22 mouse cellular contexts compared by ENCODE assay signal in genomic region chr2:148449659-148450058, GRCm38 (mm10). TPM values are rescaled to one million over a fixed set of nuclear protein-coding genes. Genes with fewer than 3 reads are reported as not detected.
"Had no signal": no experiment of that assay in that cellular context is flagged by ENCODE, and none has a peak within 500 bp of the region (broad histone marks: within the 10 kb centered on the region; RNA-seq: fewer than 3 reads in every experiment).

No protein-coding gene starts in this region.

- H3K4me3 ChIP-seq: heart, adult 2 months; heart, embryonic 13.5 days; heart, embryonic 15.5 days; hindbrain, embryonic 10.5 days; hindbrain, embryonic 12.5 days; intestine, embryonic 15.5 days; layer of hippocampus, adult 2 months; left cerebral cortex, adult 2 months; limb, embryonic 10.5 days; limb, embryonic 12.5 days; liver, embryonic 13.5 days; liver, embryonic 15.5 days had no signal

- H3K27me3 ChIP-seq: heart, embryonic 13.5 days; heart, embryonic 15.5 days; hindbrain, embryonic 12.5 days; intestine, embryonic 15.5 days; limb, embryonic 12.5 days; liver, embryonic 13.5 days; liver, embryonic 15.5 days had no signal

- H3K27ac ChIP-seq: heart, adult 2 months; heart, embryonic 13.5 days; heart, embryonic 15.5 days; hindbrain, embryonic 10.5 days; hindbrain, embryonic 12.5 days; hindbrain, embryonic 14.5 days; intestine, embryonic 15.5 days; layer of hippocampus, adult 2 months; left cerebral cortex, adult 2 months; limb, embryonic 10.5 days; limb, embryonic 12.5 days; liver, embryonic 13.5 days; liver, embryonic 15.5 days had no signal

- H3K4me1 ChIP-seq: heart, embryonic 15.5 days; hindbrain, embryonic 12.5 days; intestine, embryonic 15.5 days; limb, embryonic 10.5 days; limb, embryonic 12.5 days; liver, embryonic 13.5 days; liver, embryonic 15.5 days had no signal

- H3K36me3 ChIP-seq: heart, embryonic 13.5 days; heart, embryonic 15.5 days; hindbrain, embryonic 10.5 days; hindbrain, embryonic 12.5 days; intestine, embryonic 15.5 days; limb, embryonic 10.5 days; limb, embryonic 12.5 days; liver, embryonic 13.5 days; liver, embryonic 15.5 days had no signal

- DNase-seq: gastrocnemius, postnatal 10 days; gastrocnemius, postnatal 25 days; heart, adult 2 months; heart, postnatal 4 days; kidney, postnatal 14 days; kidney, postnatal 4 days; liver; liver, embryonic 13.5 days; liver, postnatal 0 days had no signal

RNA-seq across cellular contexts. Expression of gene Sstr4, which starts 54.5 kb away (rescaled TPM):
- total RNA-seq: granulocyte monocyte progenitor cell, adult 5-6 weeks had no signal
- polyA plus RNA-seq: inflammation-experienced regulatory T-cells, adult 6 months; liver, embryonic 13.5 days; liver, embryonic 15.5 days; liver, postnatal 0 days had no signal
